Mouse (Mus musculus) kidney, postnatal 0 days (tissue): ENCODE data around the gene Lrrc34. TPM values are rescaled to one million over a fixed set of nuclear protein-coding genes. Genes with fewer than 3 reads are reported as not detected.

Experiments
- ATAC-seq: fragments of 200-750 bp; cut with Nextera tagmentation; replicated peaks from 2 replicates; pipeline ENCODE4 v1.8.0; 2017; ENCODE audit warnings: low read depth, moderate number of reproducible peaks, moderate TSS enrichment, moderate library complexity; ENCODE audit not compliant: low FRiP score
- DNase-seq: peaks from one replicate; pipeline ENCODE4 v3.0.0-alpha.2; 2016; ENCODE audit warnings: low spot score
- H3K27ac ChIP-seq: fragments of 300-500 bp; sonication (generic); 2 replicates; pipeline ENCODE4 v1.5.1; 2014; ENCODE audit warnings: mild to moderate bottlenecking
- H3K27me3 ChIP-seq: fragments of 300-500 bp; sonication (generic); 2 replicates; pipeline ENCODE4 v1.6.1; 2014; ENCODE audit warnings: low read length, mixed read lengths; ENCODE audit not compliant: insufficient read depth
- H3K36me3 ChIP-seq: fragments of 300-500 bp; sonication (generic); 2 replicates; pipeline ENCODE4 v1.6.1; 2014; ENCODE audit warnings: low read length, mixed read lengths; ENCODE audit not compliant: insufficient read depth
- H3K4me1 ChIP-seq: fragments of 300-500 bp; sonication (generic); replicated peaks from 2 replicates; pipeline ENCODE4 v1.6.1; 2014; ENCODE audit warnings: antibody characterized with exemption, low read length, mixed read lengths; ENCODE audit not compliant: insufficient read depth
- H3K4me2 ChIP-seq: fragments of 300-500 bp; sonication (generic); 2 replicates; pipeline ENCODE4 v1.6.1; 2014; ENCODE audit warnings: mild to moderate bottlenecking, low read length, moderate library complexity, mixed read lengths
- H3K4me3 ChIP-seq: fragments of 300-500 bp; sonication (generic); replicated peaks from 2 replicates; pipeline ENCODE4 v1.5.1; 2014; ENCODE audit warnings: low read depth, low read length
- H3K9ac ChIP-seq: fragments of 300-500 bp; sonication (generic); 2 replicates; pipeline ENCODE4 v1.6.1; 2014; ENCODE audit warnings: low read depth, low read length
- H3K9me3 ChIP-seq: fragments of 300-500 bp; sonication (generic); replicated peaks from 2 replicates; pipeline ENCODE4 v1.6.1; 2016; ENCODE audit warnings: low read length, inconsistent platforms, mixed read lengths
- CTCF ChIP-seq: IDR thresholded peaks from 2 replicates; pipeline ENCODE4 v1.5.1; 2016; ENCODE audit warnings: antibody characterized with exemption, low read depth, mild to moderate bottlenecking, moderate library complexity
- WGBS: fragments of 180-500 bp; shearing (Covaris S2); extraction: QIAGEN DNeasy Blood & Tissue Kit; methylation state at CpG from one replicate; pipeline ENCODE4 v1.1.7; 2014; 5-methylcytosine and 5-hydroxymethylcytosine counted together
- polyA plus RNA-seq: library from polyadenylated mRNA; unstranded; fragments of >200 nt; fragmentation: Nextera tagmentation; extraction: Ambion mirVana; gene quantifications from 2 replicates; pipeline ENCODE4 v1.2.1, GENCODE M21; 2015

Lrrc34 gene
- polyA plus RNA-seq, 1 experiment from 2014 or later: 2.8 TPM

DNA sequence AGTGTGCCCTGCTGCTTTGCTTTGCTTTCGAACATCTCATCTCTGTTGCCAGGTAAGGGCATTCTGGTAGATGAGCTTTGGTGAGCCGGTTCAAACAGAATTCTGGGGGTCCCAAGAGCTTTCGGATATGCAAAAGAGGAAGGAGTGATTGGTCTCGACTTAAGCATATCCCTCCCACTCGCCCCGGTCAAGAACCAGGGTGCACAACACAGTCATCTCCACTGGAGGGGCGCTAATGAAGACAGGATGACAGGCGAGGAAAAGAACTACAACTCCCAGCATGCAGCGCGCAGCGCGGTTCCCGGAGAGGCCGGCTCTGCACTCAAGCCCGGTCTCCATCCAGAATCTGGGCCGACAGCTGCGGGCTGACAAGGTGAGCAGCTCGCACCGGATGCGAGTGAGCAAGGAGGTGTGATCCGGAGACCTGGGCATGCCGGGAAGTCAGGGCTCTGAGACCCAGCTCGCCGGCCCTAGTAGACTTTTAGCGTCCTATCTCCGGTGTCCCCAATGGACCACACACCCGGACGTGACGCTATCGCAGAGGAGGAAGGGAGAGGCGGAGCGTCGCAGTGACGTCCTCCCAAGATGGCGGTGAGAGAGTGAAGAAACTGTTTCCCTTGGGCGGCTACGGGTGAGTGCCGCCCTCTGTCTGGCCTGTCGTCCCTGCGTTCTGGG lies 45.5 kb downstream of the Lrrc34 start, which contains the start of gene Mynn:
Mynn (plus strand) TSS at position 1 of the 675 bp plus-strand sequence.
- Histone ChIP-seq H3K36me3 (0 out of 2 replicates have a peak, but pooled peaks cover 6% of the 10 kb centered on the region), H3K9me3 (no peaks in the 10 kb centered on the region), H3K4me3 (peak within 1 kb of the TSS; percentile 93), H3K27me3 (no peaks in the 10 kb centered on the region), H3K4me2 (peak within 1 kb of the TSS; percentile 73), H3K4me1 (peaks cover 6% of the 10 kb centered on the region), H3K27ac (peak within 1 kb of the TSS; percentile 99), H3K9ac (peak within 1 kb of the TSS; percentile 86)
- TF ChIP-seq CTCF: peak; percentile 59
- DNase-seq (peak; percentile 98), ATAC-seq (peak; percentile 94)
- WGBS: under 1% methylated on average over 38 of the region's 40 CpGs

DNA sequence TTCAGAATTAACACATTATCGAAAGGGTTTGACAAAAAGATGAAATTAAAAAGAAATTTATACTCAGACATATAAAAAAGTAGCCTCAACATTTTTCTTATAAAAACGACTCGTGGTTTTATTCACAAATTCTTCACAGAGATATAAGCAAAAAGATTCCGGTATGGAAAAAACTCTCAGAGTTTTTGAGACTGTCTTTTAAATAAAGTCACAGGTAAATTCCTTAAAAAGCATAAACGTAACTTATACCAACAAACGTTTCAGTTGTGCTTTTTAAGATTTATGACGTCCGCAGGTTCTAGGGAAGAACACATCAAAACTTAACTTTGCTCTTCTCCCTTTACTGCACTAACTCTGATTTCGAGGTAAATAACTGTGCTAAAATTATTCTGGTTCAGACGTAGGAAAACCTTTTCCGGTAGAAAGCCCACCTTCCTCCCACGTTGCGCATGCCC lies 46.0 kb downstream of the Lrrc34 start:
- Histone ChIP-seq H3K9me3 (no peaks in the 10 kb centered on the region), H3K36me3 (0 out of 2 replicates have a peak, but pooled peaks cover 4% of the 10 kb centered on the region), H3K4me2 (peak overlapping the region; percentile 73), H3K4me1 (peaks cover 6% of the 10 kb centered on the region), H3K9ac (peak overlapping the region; percentile 86; the same call in 1 of the 2 replicates), H3K4me3 (peak overlapping the region; percentile 93), H3K27ac (peak overlapping the region; percentile 99), H3K27me3 (no peaks in the 10 kb centered on the region)
- TF ChIP-seq CTCF: no peak
- no peak for ATAC-seq
- WGBS: under 1% methylated on average over 13 of the region's 13 CpGs
- DNase-seq: no peak

DNA sequence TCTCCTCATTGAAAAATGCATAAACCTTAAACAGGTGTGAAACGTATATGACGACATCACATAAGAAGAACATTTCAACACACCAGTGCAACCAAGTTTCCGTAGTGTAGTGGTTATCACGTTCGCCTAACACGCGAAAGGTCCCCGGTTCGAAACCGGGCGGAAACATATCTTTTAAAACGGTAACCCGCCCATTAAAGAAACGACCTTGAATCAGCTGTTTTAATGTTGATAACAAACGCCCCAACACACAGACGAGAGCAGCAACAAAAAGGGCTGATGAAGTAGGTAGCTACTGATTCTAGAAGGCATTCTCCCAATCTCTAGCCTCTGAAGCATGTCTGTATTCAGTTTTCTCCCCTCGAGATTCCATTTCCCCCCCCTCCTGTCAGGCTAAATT lies 46.5 kb downstream of the Lrrc34 start:
- DNase-seq (peak; percentile 86), ATAC-seq (0 out of 2 replicates have a peak, but pooled peaks have one; percentile 4)
- Histone ChIP-seq H3K4me2 (peak overlapping the region; percentile 73), H3K4me1 (peaks cover 6% of the 10 kb centered on the region), H3K27ac (peak overlapping the region; percentile 71), H3K4me3 (peak overlapping the region; percentile 93), H3K9ac (no peak overlapping the region), H3K27me3 (no peaks in the 10 kb centered on the region), H3K9me3 (no peaks in the 10 kb centered on the region), H3K36me3 (no peaks in the 10 kb centered on the region)
- TF ChIP-seq CTCF: 0 out of 2 replicates have a peak, but pooled peaks have one; percentile 6
- under 1% methylated on average over 17 of the region's 17 CpGs for WGBS

DNA sequence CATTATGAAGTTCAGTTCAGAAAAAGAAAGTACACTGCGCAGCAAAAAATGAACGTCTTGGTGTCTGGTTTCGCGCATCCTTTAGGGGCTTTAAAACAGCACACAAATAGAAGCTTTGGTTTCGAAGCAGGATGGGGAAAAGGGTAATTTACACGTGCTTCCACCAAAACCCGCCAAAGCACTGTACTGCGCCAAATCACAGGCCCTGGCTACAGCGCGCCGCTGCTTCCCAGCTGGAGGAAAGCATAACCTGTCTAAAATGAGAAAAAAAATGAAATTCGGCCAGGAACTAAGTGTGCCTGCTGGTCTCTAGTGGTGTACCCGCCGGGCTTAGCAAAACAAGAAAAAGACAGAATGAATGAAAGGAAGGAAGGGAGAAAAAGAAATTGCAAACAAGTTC lies 47.0 kb downstream of the Lrrc34 start:
- Histone ChIP-seq H3K4me1 (peaks cover 6% of the 10 kb centered on the region), H3K9me3 (no peaks in the 10 kb centered on the region), H3K9ac (0 out of 2 replicates have a peak overlapping the region, but pooled peaks have one; percentile 36), H3K27ac (peak overlapping the region; percentile 55; the same call in 1 of the 2 replicates), H3K27me3 (no peaks in the 10 kb centered on the region), H3K4me2 (peak overlapping the region; percentile 73), H3K36me3 (no peaks in the 10 kb centered on the region), H3K4me3 (peak overlapping the region; percentile 93)
- DNase-seq (peak; percentile 31), ATAC-seq (no peak)
- under 1% methylated on average over 14 of the region's 14 CpGs for WGBS
- no peak for TF ChIP-seq CTCF

DNA sequence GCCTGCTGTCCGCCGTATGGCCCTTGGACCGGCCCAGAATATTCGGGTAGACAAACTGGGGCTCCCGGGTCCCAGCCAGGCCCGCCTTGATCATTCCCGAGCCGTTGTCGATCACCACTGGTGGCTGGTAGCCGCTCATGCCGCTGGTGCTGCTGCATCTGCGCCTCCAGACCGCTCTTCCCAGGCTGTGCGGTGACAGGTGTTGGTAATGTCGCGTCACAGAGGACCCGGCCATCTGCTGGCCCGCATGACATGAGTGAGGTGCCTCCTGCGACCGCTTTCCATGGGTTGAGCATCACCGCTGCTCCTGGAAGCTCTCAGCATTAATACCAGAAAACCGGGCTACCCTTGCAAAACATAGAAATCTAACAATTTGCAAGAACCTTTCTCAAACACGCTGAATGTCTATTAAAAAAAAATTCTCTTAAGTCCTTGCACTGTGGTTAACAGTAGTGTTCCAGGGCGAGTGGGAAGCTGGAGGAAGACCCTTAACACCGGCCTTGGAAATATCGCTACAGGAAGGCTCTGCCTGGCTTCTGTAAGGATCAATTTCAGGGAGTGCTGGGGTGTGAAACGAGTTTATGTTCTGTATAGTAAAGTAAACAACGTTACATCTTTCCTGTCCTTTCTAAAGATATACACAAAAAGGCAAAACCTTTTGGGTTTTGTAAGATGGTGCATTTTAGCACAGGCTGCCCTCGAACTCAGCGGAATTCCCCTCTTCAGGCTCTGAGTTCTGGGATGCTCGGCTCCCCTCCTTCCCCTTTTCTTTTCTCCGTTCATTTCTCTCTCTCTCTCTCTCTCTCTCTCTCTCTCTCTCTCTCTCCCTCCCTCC lies 47.7 kb downstream of the Lrrc34 start, which contains the start of gene Actrt3:
Actrt3 (minus strand) TSS at position 229 of the 835 bp plus-strand sequence.
- Histone ChIP-seq H3K4me3 (peak within 1 kb of the TSS; percentile 93), H3K4me2 (peak within 1 kb of the TSS; percentile 73), H3K4me1 (peaks cover 6% of the 10 kb centered on the region), H3K9ac (peak within 1 kb of the TSS; percentile 36; the same call in 1 of the 2 replicates), H3K27me3 (no peaks in the 10 kb centered on the region), H3K36me3 (no peaks in the 10 kb centered on the region), H3K27ac (peak within 1 kb of the TSS; percentile 55; the same call in 1 of the 2 replicates), H3K9me3 (no peaks in the 10 kb centered on the region)
- ATAC-seq (no peak), DNase-seq (peak; percentile 11)
- WGBS: 2% methylated on average over 32 of the region's 32 CpGs
- no peak for TF ChIP-seq CTCF

DNA sequence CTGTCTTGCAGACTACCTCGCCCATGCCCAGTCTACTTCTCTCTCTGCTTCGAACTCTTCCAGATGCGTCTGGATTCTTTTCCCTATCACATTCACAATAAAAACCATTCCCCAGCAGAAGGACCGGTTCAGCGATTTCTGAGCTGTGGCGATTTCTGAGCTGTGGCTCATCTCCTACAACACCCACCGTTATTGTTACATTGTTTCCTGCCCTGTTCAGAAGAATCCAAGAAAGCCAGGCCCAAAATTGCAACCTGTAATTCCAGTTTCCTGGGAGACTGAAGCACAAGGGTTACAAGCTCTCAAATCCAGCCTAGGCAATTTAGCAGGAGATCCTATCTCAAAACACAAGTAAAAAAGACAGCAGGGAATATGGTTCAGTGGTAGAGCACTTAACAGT lies 50.4 kb downstream of the Lrrc34 start:
- 83% methylated on average over 7 of the region's 7 CpGs for WGBS
- no peak for TF ChIP-seq CTCF
- Histone ChIP-seq H3K27ac (no peak overlapping the region), H3K9me3 (no peaks in the 10 kb centered on the region), H3K27me3 (no peaks in the 10 kb centered on the region), H3K36me3 (no peaks in the 10 kb centered on the region), H3K4me1 (no peaks in the 10 kb centered on the region; the same call in 1 of the 2 replicates), H3K4me3 (no peak overlapping the region), H3K4me2 (no peak overlapping the region), H3K9ac (no peak overlapping the region)
- no peak for ATAC-seq
- DNase-seq: no peak
